Mouse (Mus musculus) spleen, postnatal 36 days (tissue): ENCODE measurements at regions not wholly inside any gene's neighbourhood (a gene's known extent, or its start where the extent isn't known, plus 50 kb on each side); places are given as distances from the start of the nearest gene placed in this dataset.
A peak's percentile ranks its signal among the peaks of the same experiment; 100 is the strongest.

Experiments
- DNase-seq, 2 experiments: peaks; one replicate each; pipeline ENCODE4 v3.0.0; 2022; ENCODE audit warnings: low spot score in 2 of 2, mixed read lengths in 1 of 2

- DNase-seq: no peak
Measured at GRCm38 (mm10) chr3:101749841-101750240, 98.9 kb downstream of the Mab21l3 start.

- no peak for DNase-seq
Measured at GRCm38 (mm10) chr3:101749031-101749632, 99.6 kb downstream of the Mab21l3 start.

- peak; percentile 17 to 38 for DNase-seq
Measured at GRCm38 (mm10) chr3:101748186-101748585, 100.6 kb downstream of the Mab21l3 start.

GRCm38 (mm10) chr3:101740906-101741305 lies 107.9 kb downstream of the Mab21l3 start:
- no peak for DNase-seq

GRCm38 (mm10) chr3:101737197-101737596 lies 111.6 kb downstream of the Mab21l3 start:
- DNase-seq: no peak

- DNase-seq: no peak
Measured at GRCm38 (mm10) chr3:101729044-101729443, 119.7 kb downstream of the Mab21l3 start.

- no peak for DNase-seq
Measured at GRCm38 (mm10) chr3:101722926-101723325, 118.4 kb upstream of the Atp1a1 start.

- DNase-seq: no peak
Measured at GRCm38 (mm10) chr3:101722001-101722400, 117.5 kb upstream of the Atp1a1 start.

GRCm38 (mm10) chr3:101715416-101715815 lies 110.9 kb upstream of the Atp1a1 start:
- DNase-seq: no peak

- DNase-seq: peak; percentile 8
Measured at GRCm38 (mm10) chr3:101714810-101715209, 110.3 kb upstream of the Atp1a1 start.

GRCm38 (mm10) chr3:101713669-101714068 lies 109.2 kb upstream of the Atp1a1 start:
- DNase-seq: no peak

GRCm38 (mm10) chr3:101713138-101713638 lies 108.7 kb upstream of the Atp1a1 start:
- DNase-seq: no peak

GRCm38 (mm10) chr3:101712666-101713065 lies 108.2 kb upstream of the Atp1a1 start:
- no peak for DNase-seq

- DNase-seq: no peak
Measured at GRCm38 (mm10) chr3:101711594-101712171, 107.2 kb upstream of the Atp1a1 start.

- DNase-seq: no peak
Measured at GRCm38 (mm10) chr3:101709379-101709970, 105.0 kb upstream of the Atp1a1 start.

GRCm38 (mm10) chr3:101708821-101709220 lies 104.3 kb upstream of the Atp1a1 start:
- no peak for DNase-seq

- DNase-seq: no peak
Measured at GRCm38 (mm10) chr3:101704919-101705318, 100.4 kb upstream of the Atp1a1 start.

- no peak for DNase-seq
Measured at GRCm38 (mm10) chr3:101704326-101704725, 99.8 kb upstream of the Atp1a1 start.

- DNase-seq: no peak
Measured at GRCm38 (mm10) chr3:101701763-101702173, 97.3 kb upstream of the Atp1a1 start.

- DNase-seq: peak; percentile 25 to 32
Measured at GRCm38 (mm10) chr3:101700974-101701610, 96.6 kb upstream of the Atp1a1 start.

- no peak for DNase-seq
Measured at GRCm38 (mm10) chr3:101699929-101700681, 95.6 kb upstream of the Atp1a1 start.

GRCm38 (mm10) chr3:101696832-101697231 lies 92.3 kb upstream of the Atp1a1 start:
- no peak for DNase-seq
